Mouse (Mus musculus) brain, embryonic 14.5 days (tissue): ENCODE data around the gene Rps6ka5.

Source experiments
- CTCF ChIP-seq: fragments of 200-500 bp; IDR thresholded peaks from 2 replicates; pipeline ENCODE4 v1.5.1; 2012; ENCODE audit warnings: inconsistent platforms, mild to moderate bottlenecking, moderate library complexity, borderline replicate concordance; ENCODE audit not compliant: insufficient read depth, insufficient read length; ENCODE audit errors: extremely low read depth
- POLR2A ChIP-seq: fragments of 200-500 bp; IDR thresholded peaks from 2 replicates; pipeline ENCODE4 v1.6.1; 2012; ENCODE audit warnings: mild to moderate bottlenecking, inconsistent platforms, borderline replicate concordance; ENCODE audit not compliant: poor library complexity, insufficient read depth, insufficient read length, severe bottlenecking; ENCODE audit errors: extremely low read depth

DNA sequence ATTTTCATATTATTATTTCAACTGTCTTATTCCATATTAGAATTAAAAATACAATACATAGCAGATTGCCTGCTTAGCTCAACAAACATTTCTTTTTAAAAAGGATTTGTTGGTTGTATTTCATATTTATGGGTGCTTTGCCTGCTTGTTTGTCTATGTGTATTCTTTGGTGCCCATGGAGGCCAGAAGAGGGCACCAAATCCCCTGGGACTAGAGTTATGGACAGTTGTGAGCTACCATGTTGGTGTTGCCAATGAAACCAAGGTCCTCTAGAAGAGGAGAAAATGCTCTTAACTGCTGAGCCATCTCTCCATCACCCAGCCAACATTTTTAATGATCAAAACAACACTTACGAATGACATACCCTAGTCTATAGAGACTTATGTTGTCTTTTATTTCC lies 120.0 kb downstream of the Rps6ka5 start:
- TF ChIP-seq CTCF: peak; percentile 18; the same call in 1 of the 2 replicates
- no peak for TF ChIP-seq POLR2A
